Mouse (Mus musculus) stomach, embryonic 14.5 days (tissue): ENCODE measurements around the gene Ushbp1. TPM values are rescaled to one million over a fixed set of nuclear protein-coding genes. Genes with fewer than 3 reads are reported as not detected.
"Not testable (repeated sequence)": the region's sequence is repeated elsewhere in the genome, so short reads cannot be mapped to it uniquely, and the experiment has no call there.

Experiments
- ATAC-seq: fragments of 200-750 bp; cut with Nextera tagmentation; 2 replicates; pipeline ENCODE4 v1.8.0; 2017; ENCODE audit warnings: low read depth, moderate TSS enrichment; ENCODE audit not compliant: insufficient number of reproducible peaks, insufficient read depth, low FRiP score
- H3K27ac ChIP-seq: fragments of 300-500 bp; sonication (generic); 2 replicates; pipeline ENCODE4 v1.5.1; 2014; ENCODE audit warnings: mild to moderate bottlenecking, low read length, moderate library complexity, mixed read lengths
- H3K27me3 ChIP-seq: fragments of 300-500 bp; sonication (generic); 2 replicates; pipeline ENCODE4 v1.6.1; 2014; ENCODE audit warnings: low read length, control low read depth, mixed read lengths; ENCODE audit not compliant: control insufficient read depth, insufficient read depth
- H3K36me3 ChIP-seq: fragments of 300-500 bp; sonication (generic); 2 replicates; pipeline ENCODE4 v1.6.1; 2014; ENCODE audit warnings: mild to moderate bottlenecking, control low read depth, low read length, moderate library complexity, mixed read lengths; ENCODE audit not compliant: control insufficient read depth, insufficient read depth
- H3K4me1 ChIP-seq: fragments of 300-500 bp; sonication (generic); 2 replicates; pipeline ENCODE4 v1.6.1; 2014; ENCODE audit warnings: low read length, control low read depth, mixed read lengths; ENCODE audit not compliant: control insufficient read depth, insufficient read depth
- H3K4me2 ChIP-seq: fragments of 300-500 bp; sonication (generic); replicated peaks from 2 replicates; pipeline ENCODE4 v1.6.1; 2014; ENCODE audit warnings: low read depth, low read length, control low read depth
- H3K4me3 ChIP-seq: fragments of 300-500 bp; sonication (generic); 2 replicates; pipeline ENCODE4 v1.5.1; 2014; ENCODE audit warnings: low read depth, low read length, control low read depth
- H3K9ac ChIP-seq: fragments of 300-500 bp; sonication (generic); replicated peaks from 2 replicates; pipeline ENCODE4 v1.6.1; 2014; ENCODE audit warnings: low read depth, mild to moderate bottlenecking, control low read depth, low read length, moderate library complexity, mixed read lengths
- H3K9me3 ChIP-seq: fragments of 300-500 bp; sonication (generic); 2 replicates; pipeline ENCODE4 v1.6.1; 2016; ENCODE audit warnings: low read depth, low read length, control low read depth; ENCODE audit not compliant: control insufficient read depth
- WGBS: fragments of 180-500 bp; shearing (Covaris S2); extraction: QIAGEN DNeasy Blood & Tissue Kit; methylation state at CpG from one replicate; pipeline ENCODE4 v1.1.7; 2014; 5-methylcytosine and 5-hydroxymethylcytosine counted together
- polyA plus RNA-seq: library from polyadenylated mRNA; unstranded; fragments of >200 nt; fragmentation: Nextera tagmentation; extraction: Ambion mirVana; gene quantifications from 2 replicates; pipeline ENCODE4 v1.2.1, GENCODE M21; 2014

The Ushbp1 gene
- polyA plus RNA-seq, result 8.6 and 9.6 TPM in 2 replicates

- H3K27me3 ChIP-seq, result no peaks in the 10 kb centered on the region
- H3K9me3 ChIP-seq, result no peaks in the 10 kb centered on the region
- H3K4me3 ChIP-seq, result peak within 1 kb of the TSS; percentile 75
- peaks cover 14% of the 10 kb centered on the region for H3K36me3 ChIP-seq
- H3K27ac ChIP-seq, result peak within 1 kb of the TSS; percentile 52; the same call in 1 of the 2 replicates
- no peak within 1 kb of the TSS for H3K9ac ChIP-seq
- WGBS, result 86% methylated on average over 9 of the region's 9 CpGs
- H3K4me2 ChIP-seq, result peak within 1 kb of the TSS; percentile 74
- H3K4me1 ChIP-seq, result peaks cover 8% of the 10 kb centered on the region
- no peak for ATAC-seq
These were observed at the start of gene Ushbp1 for GRCm38 (mm10) chr8:71395629-71396028. Gene Ushbp1, minus strand, starts transcription at chr8:71395802.

DNA sequence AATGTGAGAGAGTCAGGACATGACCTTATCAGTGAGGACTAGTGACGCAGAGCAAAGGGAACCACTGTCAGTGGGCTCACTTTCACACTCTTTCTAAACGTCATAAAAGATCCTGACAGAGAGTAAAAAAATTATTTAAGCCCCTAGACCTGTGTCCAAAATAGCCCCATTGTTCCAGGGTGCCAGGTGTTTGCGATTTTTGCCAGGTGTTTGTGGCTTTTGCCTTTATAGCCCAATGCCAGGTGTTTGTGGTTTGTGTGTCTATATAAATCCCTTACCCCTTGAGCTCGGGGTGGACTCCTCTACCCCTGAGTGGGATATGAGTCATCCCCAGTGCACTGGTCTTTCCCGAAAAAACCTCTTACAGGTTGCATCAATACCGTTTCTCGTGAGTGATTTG is 49.5 kb upstream of the Ushbp1 start:
- WGBS, result 81% methylated on average over 7 of the region's 7 CpGs
- no peaks in the 10 kb centered on the region for H3K27me3 ChIP-seq
- no peak for ATAC-seq
- H3K27ac ChIP-seq, result no peak overlapping the region
- H3K9me3 ChIP-seq, result no peaks in the 10 kb centered on the region
- H3K4me1 ChIP-seq, result no peaks in the 10 kb centered on the region
- H3K36me3 ChIP-seq, result no peaks in the 10 kb centered on the region
- no peak overlapping the region for H3K4me2 ChIP-seq
- H3K9ac ChIP-seq, result no peak overlapping the region
- H3K4me3 ChIP-seq, result no peak overlapping the region

GRCm38 (mm10) chr8:71441404-71441803 is 45.8 kb upstream of the Ushbp1 start:
- Histone ChIP-seq H3K27ac (no peak overlapping the region), H3K27me3 (no peaks in the 10 kb centered on the region), H3K4me1 (no peaks in the 10 kb centered on the region), H3K4me2 (no peak overlapping the region), H3K9me3 (no peaks in the 10 kb centered on the region), H3K9ac (no peak overlapping the region), H3K36me3 (no peaks in the 10 kb centered on the region), H3K4me3 (no peak overlapping the region)
- ATAC-seq, result no peak
- under 1% methylated on average over 7 of the region's 7 CpGs for WGBS

GRCm38 (mm10) chr8:71437041-71437440 is 41.4 kb upstream of the Ushbp1 start:
- Histone ChIP-seq H3K4me2 (no peak overlapping the region), H3K4me1 (no peaks in the 10 kb centered on the region), H3K36me3 (no peaks in the 10 kb centered on the region), H3K9ac (no peak overlapping the region), H3K4me3 (no peak overlapping the region), H3K27ac (no peak overlapping the region), H3K27me3 (no peaks in the 10 kb centered on the region), H3K9me3 (no peaks in the 10 kb centered on the region)
- ATAC-seq, result no peak
- WGBS, result 52% methylated on average over 3 of the region's 3 CpGs

DNA sequence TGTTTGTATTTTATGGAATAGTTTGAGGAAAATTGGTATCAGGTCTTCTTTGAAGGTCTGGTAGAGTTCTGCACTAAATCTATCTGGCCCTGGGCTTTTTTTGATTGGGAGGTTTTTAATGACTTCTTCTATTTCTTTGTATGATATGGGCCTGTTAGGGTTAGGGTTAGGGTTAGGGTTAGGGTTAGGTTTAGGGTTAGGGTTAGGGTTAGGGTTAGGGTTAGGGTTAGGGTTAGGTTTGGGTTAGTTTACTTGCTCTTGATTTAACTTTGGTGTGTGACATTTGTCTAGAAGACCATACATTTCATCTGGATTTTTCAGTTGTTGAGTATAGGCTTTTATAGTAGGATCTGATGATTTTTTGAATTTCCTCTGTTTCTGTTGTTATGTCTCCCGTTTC is 37.3 kb upstream of the Ushbp1 start:
- not testable (repeated sequence) for H3K36me3 ChIP-seq, H3K4me2 ChIP-seq, H3K9ac ChIP-seq, H3K27me3 ChIP-seq, ATAC-seq, H3K9me3 ChIP-seq, H3K4me3 ChIP-seq, H3K4me1 ChIP-seq, H3K27ac ChIP-seq
- WGBS, result 71% methylated on average over 1 of the region's 1 CpGs

- Histone ChIP-seq H3K9me3 (0 out of 2 replicates have a peak, but pooled peaks cover 2% of the 10 kb centered on the region), H3K4me1 (no peaks in the 10 kb centered on the region), H3K36me3 (no peaks in the 10 kb centered on the region), H3K9ac (no peak overlapping the region), H3K27me3 (no peaks in the 10 kb centered on the region), H3K4me3 (no peak overlapping the region), H3K4me2 (no peak overlapping the region), H3K27ac (no peak overlapping the region)
- no peak for ATAC-seq
These were observed 26.5 kb upstream of the Ushbp1 start for GRCm38 (mm10) chr8:71422121-71422520.

- WGBS, result 47% methylated on average over 11 of the region's 11 CpGs
- peaks cover 21% of the 10 kb centered on the region; the same call in 1 of the 2 replicates for H3K36me3 ChIP-seq
- no peak overlapping the region for H3K27ac ChIP-seq
- no peaks in the 10 kb centered on the region for H3K9me3 ChIP-seq
- no peak; the same call in 1 of the 2 replicates for ATAC-seq
- H3K4me1 ChIP-seq, result peaks cover 10% of the 10 kb centered on the region; the same call in 1 of the 2 replicates
- no peaks in the 10 kb centered on the region for H3K27me3 ChIP-seq
- no peak overlapping the region for H3K4me2 ChIP-seq
- no peak overlapping the region for H3K4me3 ChIP-seq
- no peak overlapping the region for H3K9ac ChIP-seq
These were observed 16.1 kb upstream of the Ushbp1 start for GRCm38 (mm10) chr8:71411535-71412273.

DNA sequence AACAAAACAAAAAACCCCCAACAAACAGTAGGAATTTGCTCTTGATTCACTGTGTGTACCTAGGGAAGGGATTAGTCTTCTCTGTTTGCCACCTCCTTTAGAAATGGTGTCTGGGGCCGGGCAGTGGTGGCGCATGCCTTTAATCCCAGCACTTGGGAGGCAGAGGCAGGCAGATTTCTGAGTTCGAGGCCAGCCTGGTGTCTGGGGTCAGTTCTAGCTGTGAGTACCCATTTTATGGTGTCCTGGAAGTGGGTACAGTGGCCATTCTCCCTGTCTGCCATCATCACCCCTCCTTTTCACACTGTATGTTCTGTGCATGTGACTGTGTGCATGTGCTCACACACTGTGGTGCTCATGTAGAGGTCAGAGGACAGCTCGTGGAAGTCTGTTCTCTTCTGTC is 12.6 kb upstream of the Ushbp1 start:
- H3K36me3 ChIP-seq, result peaks cover 21% of the 10 kb centered on the region; the same call in 1 of the 2 replicates
- 87% methylated on average over 4 of the region's 4 CpGs for WGBS
- ATAC-seq, result no peak

More for the DNA sequence above, 12.6 kb upstream of the Ushbp1 start:
- Histone ChIP-seq H3K4me2 (no peak overlapping the region), H3K27me3 (no peaks in the 10 kb centered on the region), H3K4me1 (peaks cover 12% of the 10 kb centered on the region; the same call in 1 of the 2 replicates), H3K4me3 (no peak overlapping the region), H3K27ac (no peak overlapping the region), H3K9ac (no peak overlapping the region), H3K9me3 (no peaks in the 10 kb centered on the region)
